Mouse (Mus musculus): ENCODE measurements around the gene Mrrf.

- TF ChIP-seq CTCF (IDR thresholded peaks at IDR 0.05; ENCODE audit: low read depth, low read length) (no peak), POLR2AphosphoS5 (IDR thresholded peaks at IDR 0.05; ENCODE audit: insufficient replicate concordance, low read depth, low read length) (no peak), GATA1 (IDR thresholded peaks at IDR 0.05; ENCODE audit: borderline replicate concordance, low read length) (no peak), TAL1 (conservative IDR thresholded peaks at IDR 0.05; ENCODE audit: low read depth, low read length) (no peak), GATA2 (IDR thresholded peaks at IDR 0.05; ENCODE audit: borderline replicate concordance, low read depth, low read length) (no peak)
These were observed 31.9 kb downstream of the Mrrf start for GRCm38 (mm10) chr2:36167990-36168618.

Data from G1E (cell line).